Mouse (Mus musculus) liver, embryonic 15.5 days (tissue): Measurements from ENCODE around the gene Vcan. TPM values are rescaled to one million over a fixed set of nuclear protein-coding genes. Genes with fewer than 3 reads are reported as not detected.
"Not testable (repeated sequence)": the region's sequence is repeated elsewhere in the genome, so short reads cannot be mapped to it uniquely, and the experiment has no call there.

Experiments used
- ATAC-seq: fragments of 200-750 bp; cut with Nextera tagmentation; 2 replicates; pipeline ENCODE4 v1.8.0; 2017; ENCODE audit warnings: moderate number of reproducible peaks, mild to moderate bottlenecking, moderate library complexity; ENCODE audit not compliant: insufficient read depth
- H3K27ac ChIP-seq: fragments of 300-500 bp; sonication (generic); replicated peaks from 2 replicates; pipeline ENCODE4 v1.5.1; 2015; ENCODE audit warnings: mild to moderate bottlenecking, inconsistent platforms
- H3K27me3 ChIP-seq: fragments of 300-500 bp; sonication (generic); 2 replicates; pipeline ENCODE4 v1.6.1; 2015; ENCODE audit warnings: mild to moderate bottlenecking, inconsistent platforms
- H3K36me3 ChIP-seq: fragments of 300-500 bp; sonication (generic); replicated peaks from 2 replicates; pipeline ENCODE4 v1.6.1; 2015; ENCODE audit warnings: moderate library complexity, mild to moderate bottlenecking, inconsistent platforms
- H3K4me1 ChIP-seq: fragments of 300-500 bp; sonication (generic); replicated peaks from 2 replicates; pipeline ENCODE4 v1.6.1; 2015; ENCODE audit warnings: inconsistent platforms
- H3K4me2 ChIP-seq: fragments of 300-500 bp; sonication (generic); 2 replicates; pipeline ENCODE4 v1.6.1; 2015; ENCODE audit warnings: moderate library complexity, mild to moderate bottlenecking, inconsistent platforms
- H3K4me3 ChIP-seq: fragments of 300-500 bp; sonication (generic); replicated peaks from 2 replicates; pipeline ENCODE4 v1.5.1; 2015; ENCODE audit warnings: mild to moderate bottlenecking, inconsistent platforms
- H3K9ac ChIP-seq: fragments of 300-500 bp; sonication (generic); 2 replicates; pipeline ENCODE4 v1.6.1; 2015; ENCODE audit warnings: moderate library complexity, mild to moderate bottlenecking, inconsistent platforms
- H3K9me3 ChIP-seq: fragments of 300-500 bp; sonication (generic); replicated peaks from 2 replicates; pipeline ENCODE4 v1.6.1; 2016; ENCODE audit warnings: inconsistent platforms
- WGBS: fragments of 180-500 bp; shearing (Covaris S2); methylation state at CpG from one replicate; pipeline ENCODE4 v1.1.7; 2015; ENCODE audit warnings: mixed read lengths; ENCODE audit not compliant: insufficient replicate concordance; 5-methylcytosine and 5-hydroxymethylcytosine counted together
- polyA plus RNA-seq: library from polyadenylated mRNA; unstranded; fragments of >200 nt; fragmentation: Nextera tagmentation; extraction: Ambion mirVana; gene quantifications from 2 replicates; pipeline ENCODE4 v1.2.1, GENCODE M21; 2015

Vcan gene
- polyA plus RNA-seq, 1 experiment from 2014 or later = 1.2 TPM

GRCm38 (mm10) chr13:89750562-89750961, 8.3 kb upstream of the Vcan start:
- H3K4me1 ChIP-seq, H3K27ac ChIP-seq, H3K9me3 ChIP-seq, H3K36me3 ChIP-seq, H3K27me3 ChIP-seq, H3K4me2 ChIP-seq, ATAC-seq, H3K9ac ChIP-seq, H3K4me3 ChIP-seq: not testable (repeated sequence)
- 18% methylated on average over 3 of the region's 3 CpGs for WGBS

GRCm38 (mm10) chr13:89743201-89743600, 892 bp upstream of the Vcan start:
- H3K27me3 ChIP-seq = peaks cover 64% of the 10 kb centered on the region
- no peaks in the 10 kb centered on the region for H3K9me3 ChIP-seq
- H3K36me3 ChIP-seq = no peaks in the 10 kb centered on the region
- no peak overlapping the region for H3K9ac ChIP-seq
- H3K4me3 ChIP-seq = no peak overlapping the region
- H3K4me1 ChIP-seq = peaks cover 13% of the 10 kb centered on the region; the same call in 1 of the 2 replicates
- ATAC-seq = no peak
- H3K4me2 ChIP-seq = no peak overlapping the region; the same call in 1 of the 2 replicates
- no peak overlapping the region for H3K27ac ChIP-seq
- WGBS = 18% methylated on average over 8 of the region's 8 CpGs

- Histone ChIP-seq H3K27ac (no peak overlapping the region), H3K4me1 (peaks cover 13% of the 10 kb centered on the region; the same call in 1 of the 2 replicates), H3K9ac (no peak overlapping the region), H3K27me3 (peaks cover 65% of the 10 kb centered on the region), H3K4me2 (peak overlapping the region; percentile 78), H3K4me3 (peak overlapping the region; percentile 59), H3K9me3 (no peaks in the 10 kb centered on the region), H3K36me3 (no peaks in the 10 kb centered on the region)
- WGBS = 4% methylated on average over 15 of the region's 15 CpGs
- no peak for ATAC-seq
These were observed 434 bp upstream of the Vcan start for GRCm38 (mm10) chr13:89742686-89743200.

- peaks cover 13% of the 10 kb centered on the region; the same call in 1 of the 2 replicates for H3K4me1 ChIP-seq
- no peaks in the 10 kb centered on the region for H3K36me3 ChIP-seq
- no peak for ATAC-seq
- no peak overlapping the region for H3K27ac ChIP-seq
- H3K27me3 ChIP-seq = peaks cover 65% of the 10 kb centered on the region
- H3K4me3 ChIP-seq = peak overlapping the region; percentile 59
- peak overlapping the region; percentile 78 for H3K4me2 ChIP-seq
- no peak overlapping the region for H3K9ac ChIP-seq
- no peaks in the 10 kb centered on the region for H3K9me3 ChIP-seq
- WGBS = under 1% methylated on average over 14 of the region's 14 CpGs
These were observed 1.2 kb downstream of the Vcan start for GRCm38 (mm10) chr13:89741116-89741551.

GRCm38 (mm10) chr13:89740243-89741115, 1.8 kb downstream of the Vcan start:
- Histone ChIP-seq H3K4me2 (peak overlapping the region; percentile 78), H3K4me3 (peak overlapping the region; percentile 59), H3K9ac (no peak overlapping the region), H3K36me3 (no peaks in the 10 kb centered on the region), H3K27me3 (peaks cover 61% of the 10 kb centered on the region), H3K9me3 (no peaks in the 10 kb centered on the region), H3K27ac (no peak overlapping the region), H3K4me1 (peaks cover 13% of the 10 kb centered on the region; the same call in 1 of the 2 replicates)
- peak; percentile 73 for ATAC-seq
- under 1% methylated on average over 33 of the region's 33 CpGs for WGBS

- H3K36me3 ChIP-seq = no peaks in the 10 kb centered on the region
- no peaks in the 10 kb centered on the region for H3K9me3 ChIP-seq
- H3K9ac ChIP-seq = 0 out of 2 replicates have a peak overlapping the region, but pooled peaks have one; percentile 25
- no peak for ATAC-seq
- peaks cover 13% of the 10 kb centered on the region; the same call in 1 of the 2 replicates for H3K4me1 ChIP-seq
- no peak overlapping the region; the same call in 1 of the 2 replicates for H3K27ac ChIP-seq
- H3K27me3 ChIP-seq = peaks cover 61% of the 10 kb centered on the region
- H3K4me2 ChIP-seq = peak overlapping the region; percentile 78
- H3K4me3 ChIP-seq = peak overlapping the region; percentile 59
- under 1% methylated on average over 24 of the region's 24 CpGs for WGBS
These were observed 2.5 kb downstream of the Vcan start for GRCm38 (mm10) chr13:89739696-89740242.

- H3K27ac ChIP-seq = no peak overlapping the region; the same call in 1 of the 2 replicates
- ATAC-seq = peak; percentile 75
- H3K4me2 ChIP-seq = peak overlapping the region; percentile 78
- H3K36me3 ChIP-seq = no peaks in the 10 kb centered on the region
- 0 out of 2 replicates have a peak overlapping the region, but pooled peaks have one; percentile 25 for H3K9ac ChIP-seq
- 2% methylated on average over 31 of the region's 31 CpGs for WGBS
- H3K27me3 ChIP-seq = peaks cover 58% of the 10 kb centered on the region
- H3K4me3 ChIP-seq = peak overlapping the region; percentile 59
- peaks cover 13% of the 10 kb centered on the region; the same call in 1 of the 2 replicates for H3K4me1 ChIP-seq
- H3K9me3 ChIP-seq = no peaks in the 10 kb centered on the region
These were observed 3.3 kb downstream of the Vcan start for GRCm38 (mm10) chr13:89738776-89739695.

GRCm38 (mm10) chr13:89738275-89738674, 4.0 kb downstream of the Vcan start:
- Histone ChIP-seq H3K4me3 (no peak overlapping the region), H3K27ac (no peak overlapping the region), H3K27me3 (peaks cover 50% of the 10 kb centered on the region), H3K9me3 (no peaks in the 10 kb centered on the region), H3K36me3 (no peaks in the 10 kb centered on the region), H3K9ac (no peak overlapping the region), H3K4me2 (no peak overlapping the region), H3K4me1 (peaks cover 13% of the 10 kb centered on the region; the same call in 1 of the 2 replicates)
- WGBS = 33% methylated on average over 2 of the region's 2 CpGs
- ATAC-seq = no peak

- no peak for ATAC-seq
- no peak overlapping the region for H3K27ac ChIP-seq
These were observed 7.2 kb downstream of the Vcan start for GRCm38 (mm10) chr13:89735111-89735510.

GRCm38 (mm10) chr13:89726492-89726891, 15.8 kb downstream of the Vcan start:
- H3K9me3 ChIP-seq = no peaks in the 10 kb centered on the region
- H3K4me2 ChIP-seq = no peak overlapping the region
- H3K9ac ChIP-seq = no peak overlapping the region
- no peak for ATAC-seq
- H3K4me3 ChIP-seq = no peak overlapping the region
- no peaks in the 10 kb centered on the region for H3K4me1 ChIP-seq
- WGBS = 59% methylated on average over 2 of the region's 2 CpGs
- H3K36me3 ChIP-seq = no peaks in the 10 kb centered on the region
- no peak overlapping the region for H3K27ac ChIP-seq
- no peaks in the 10 kb centered on the region for H3K27me3 ChIP-seq

More at GRCm38 (mm10) chr13:89735111-89735510, 7.2 kb downstream of the Vcan start:
- H3K9me3 ChIP-seq = no peaks in the 10 kb centered on the region
- H3K4me2 ChIP-seq = no peak overlapping the region
- WGBS = 52% methylated on average over 5 of the region's 5 CpGs
- H3K27me3 ChIP-seq = peaks cover 19% of the 10 kb centered on the region
- H3K36me3 ChIP-seq = no peaks in the 10 kb centered on the region
- H3K4me1 ChIP-seq = peaks cover 6% of the 10 kb centered on the region; the same call in 1 of the 2 replicates
- H3K4me3 ChIP-seq = no peak overlapping the region
- no peak overlapping the region for H3K9ac ChIP-seq
